Mouse (Mus musculus): ENCODE data around the gene Abhd14b. TPM values are rescaled to one million over a fixed set of nuclear protein-coding genes. Genes with fewer than 3 reads are reported as not detected.
"Not testable (repeated sequence)": the region's sequence is repeated elsewhere in the genome, so short reads cannot be mapped to it uniquely, and the experiment has no call there.

Abhd14b gene
- polyA plus RNA-seq, 1 experiment from 2014 or later: 3.0 TPM

DNA sequence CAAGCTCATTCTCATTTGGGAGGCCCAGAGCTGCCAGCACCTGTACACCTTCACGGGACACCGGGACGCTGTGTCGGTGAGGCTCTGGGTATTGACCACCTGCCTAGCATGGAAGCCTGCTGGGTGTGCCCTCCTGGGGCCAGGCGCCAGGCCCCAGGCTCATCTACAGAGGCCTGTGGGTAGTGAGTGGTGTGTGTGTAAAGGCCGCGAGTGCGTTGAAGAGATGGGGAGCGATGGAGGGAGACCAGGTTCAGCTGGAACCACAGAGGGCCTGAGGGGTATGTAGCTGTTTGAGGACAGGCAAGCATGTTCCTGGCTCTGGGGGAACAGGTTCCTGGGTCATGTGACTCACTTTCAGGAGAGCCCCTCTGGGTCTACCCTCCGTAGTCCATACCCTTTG, 35.9 kb downstream of the Abhd14b start:
- H3K27me3 ChIP-seq: no peaks in the 10 kb centered on the region
- ATAC-seq: no peak
- WGBS: 97% methylated on average over 10 of the region's 10 CpGs
- peaks cover 71% of the 10 kb centered on the region for H3K36me3 ChIP-seq (ENCODE audit: poor library complexity, severe bottlenecking)
- no peaks in the 10 kb centered on the region for H3K9me3 ChIP-seq (replicated peaks)
- H3K27ac ChIP-seq: no peak overlapping the region
- no peak overlapping the region for H3K4me3 ChIP-seq
- no peak overlapping the region for H3K9ac ChIP-seq
- no peak overlapping the region for H3K4me2 ChIP-seq
- peaks cover 6% of the 10 kb centered on the region for H3K4me1 ChIP-seq

DNA sequence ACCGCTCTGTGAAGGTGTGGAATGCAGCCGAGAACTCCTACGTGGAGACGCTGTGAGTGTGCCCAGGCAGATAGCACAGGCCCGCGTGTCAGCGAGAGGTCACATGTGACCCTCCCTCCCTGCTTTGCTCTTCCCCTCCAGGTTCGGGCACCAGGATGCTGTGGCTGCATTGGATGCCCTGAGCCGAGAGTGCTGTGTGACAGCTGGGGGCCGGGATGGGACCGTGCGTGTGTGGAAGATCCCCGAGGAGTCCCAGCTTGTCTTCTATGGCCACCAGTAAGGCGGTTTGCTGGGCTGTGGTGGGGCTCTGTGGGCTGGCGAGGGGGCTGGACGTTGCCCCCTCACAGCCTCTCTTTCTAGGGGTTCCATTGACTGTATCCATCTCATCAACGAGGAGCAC, 36.3 kb downstream of the Abhd14b start:
- H3K27ac ChIP-seq: no peak overlapping the region
- H3K4me3 ChIP-seq: no peak overlapping the region
- H3K36me3 ChIP-seq (ENCODE audit: poor library complexity, severe bottlenecking): peaks cover 71% of the 10 kb centered on the region
- no peak overlapping the region for H3K9ac ChIP-seq
- H3K4me1 ChIP-seq: peaks cover 1% of the 10 kb centered on the region; the same call in 1 of the 2 replicates
- WGBS: 92% methylated on average over 17 of the region's 17 CpGs
- H3K27me3 ChIP-seq: no peaks in the 10 kb centered on the region
- H3K9me3 ChIP-seq (replicated peaks): no peaks in the 10 kb centered on the region
- no peak overlapping the region for H3K4me2 ChIP-seq
- ATAC-seq: no peak

DNA sequence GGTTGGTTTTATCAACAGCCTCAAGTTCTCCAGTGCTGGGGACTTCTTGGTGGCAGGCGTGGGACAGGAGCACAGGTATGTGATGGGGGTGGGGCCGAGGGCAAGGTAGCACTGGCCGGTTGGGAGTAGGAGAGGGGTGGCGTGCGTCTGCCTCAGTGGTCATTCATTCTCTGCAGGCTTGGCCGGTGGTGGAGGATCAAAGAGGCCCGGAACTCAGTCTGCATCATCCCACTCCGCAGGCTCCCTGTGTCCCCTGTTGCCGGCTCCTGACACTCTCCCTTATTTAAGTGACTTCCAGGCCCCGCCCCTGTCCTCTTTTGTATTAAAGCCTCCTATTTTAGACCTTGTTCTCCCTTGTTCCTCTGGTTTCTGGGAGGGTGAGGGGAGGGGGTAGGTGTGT, 37.8 kb downstream of the Abhd14b start:
- H3K36me3 ChIP-seq (ENCODE audit: poor library complexity, severe bottlenecking): peaks cover 63% of the 10 kb centered on the region

DNA sequence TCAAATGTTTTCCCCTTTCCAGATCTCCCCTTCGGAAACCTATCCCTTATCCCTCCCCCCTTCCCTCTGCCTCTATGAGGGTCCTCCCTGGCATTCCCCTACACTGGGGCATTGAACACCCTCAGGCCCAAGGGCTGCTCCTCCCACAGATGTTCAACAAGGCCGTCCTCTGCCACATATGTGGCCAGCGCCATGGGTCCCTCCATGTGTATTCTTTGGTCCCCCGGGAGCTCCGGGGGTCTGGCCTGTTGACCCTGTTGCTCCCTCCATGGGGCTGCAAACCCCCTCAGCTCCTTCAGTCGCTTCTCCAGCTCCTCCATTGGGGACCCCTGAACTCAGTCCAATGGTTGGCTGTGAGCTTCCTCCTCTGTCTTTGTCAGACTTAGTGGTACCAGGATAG, 40.3 kb downstream of the Abhd14b start:
- 86% methylated on average over 6 of the region's 6 CpGs for WGBS
- not testable (repeated sequence) for H3K27ac ChIP-seq; H3K9ac ChIP-seq; ATAC-seq; H3K4me1 ChIP-seq; H3K27me3 ChIP-seq; H3K4me3 ChIP-seq; H3K4me2 ChIP-seq; H3K9me3 ChIP-seq (replicated peaks)
- H3K36me3 ChIP-seq (ENCODE audit: poor library complexity, severe bottlenecking): peaks cover 40% of the 10 kb centered on the region

More for the DNA sequence above, 37.8 kb downstream of the Abhd14b start:
- no peaks in the 10 kb centered on the region for H3K4me1 ChIP-seq
- WGBS: 68% methylated on average over 10 of the region's 10 CpGs
- H3K9ac ChIP-seq: no peak overlapping the region
- H3K27ac ChIP-seq: no peak overlapping the region
- H3K4me2 ChIP-seq: no peak overlapping the region
- ATAC-seq: no peak
- H3K27me3 ChIP-seq: no peaks in the 10 kb centered on the region
- H3K9me3 ChIP-seq (replicated peaks): no peaks in the 10 kb centered on the region
- H3K4me3 ChIP-seq: no peak overlapping the region

DNA sequence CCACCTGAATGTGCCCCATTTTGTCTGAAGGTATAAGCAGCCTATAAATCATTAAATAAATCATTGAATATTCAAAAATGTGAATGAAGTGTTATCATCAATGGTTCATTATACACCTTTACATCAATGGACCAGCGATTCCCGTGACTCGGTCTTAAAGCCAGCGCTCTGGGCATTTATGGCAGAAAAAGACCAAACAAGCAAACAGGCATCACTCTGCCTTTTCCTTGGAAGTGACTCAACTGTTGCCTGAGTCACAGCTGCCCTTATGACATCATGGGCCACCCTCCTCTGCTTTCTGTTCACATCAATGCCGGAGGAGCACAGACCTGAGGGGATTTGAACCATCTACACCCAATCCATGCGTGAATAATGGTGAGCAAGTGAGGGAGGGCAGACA, 52.4 kb downstream of the Abhd14b start, which contains the start of gene Iqcf1:
Gene Iqcf1, plus strand, starts transcription at position 301 of the 400 bp plus-strand sequence.
- no peaks in the 10 kb centered on the region for H3K4me1 ChIP-seq
- no peak within 1 kb of the TSS for H3K4me3 ChIP-seq
- 89% methylated on average over 6 of the region's 6 CpGs for WGBS
- no peaks in the 10 kb centered on the region for H3K36me3 ChIP-seq (ENCODE audit: poor library complexity, severe bottlenecking)
- no peak within 1 kb of the TSS for H3K27ac ChIP-seq
- no peaks in the 10 kb centered on the region for H3K9me3 ChIP-seq (replicated peaks)
- H3K27me3 ChIP-seq: no peaks in the 10 kb centered on the region
- no peak for ATAC-seq
- no peak within 1 kb of the TSS for H3K9ac ChIP-seq
- no peak within 1 kb of the TSS for H3K4me2 ChIP-seq

DNA sequence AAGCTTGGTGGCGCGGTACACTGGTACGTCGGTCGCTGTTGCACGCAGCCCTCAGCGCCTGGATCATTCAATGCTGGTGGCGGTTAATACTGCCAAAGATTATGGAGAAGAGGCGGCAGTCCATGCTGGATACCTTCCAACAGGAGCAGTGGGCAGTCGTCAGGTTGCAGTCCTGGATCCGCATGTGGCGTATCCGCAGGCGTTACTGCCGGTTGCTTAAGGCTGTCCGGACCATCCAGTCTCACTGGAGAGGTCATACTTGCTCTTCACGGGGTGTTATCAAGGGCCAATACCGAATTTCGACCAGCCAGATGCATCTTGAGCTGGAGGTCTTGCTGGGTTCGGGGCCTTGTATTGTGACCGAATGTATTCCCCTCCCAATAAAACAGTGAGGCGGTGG, 54.6 kb downstream of the Abhd14b start:
- no peak overlapping the region for H3K4me2 ChIP-seq
- H3K9me3 ChIP-seq (replicated peaks): no peaks in the 10 kb centered on the region
- H3K36me3 ChIP-seq (ENCODE audit: poor library complexity, severe bottlenecking): no peaks in the 10 kb centered on the region
- H3K27ac ChIP-seq: no peak overlapping the region
- H3K9ac ChIP-seq: no peak overlapping the region
- no peaks in the 10 kb centered on the region for H3K27me3 ChIP-seq
- H3K4me3 ChIP-seq: no peak overlapping the region
- H3K4me1 ChIP-seq: no peaks in the 10 kb centered on the region
- ATAC-seq: no peak
- 84% methylated on average over 22 of the region's 22 CpGs for WGBS

Other genes starting within 250 kb of the Abhd14b start
- gene Ppm1m, start 247.7 kb upstream of the Abhd14b start, polyA plus RNA-seq (2015; fragmentation: Nextera tagmentation; extraction: Ambion mirVana): 19.5 and 20.1 TPM in 2 replicates
- gene Twf2, start 244.4 kb upstream of the Abhd14b start, polyA plus RNA-seq (2015; fragmentation: Nextera tagmentation; extraction: Ambion mirVana): 48.0 and 51.7 TPM in 2 replicates
- gene Tlr9, start 224.9 kb upstream of the Abhd14b start, polyA plus RNA-seq (2015; fragmentation: Nextera tagmentation; extraction: Ambion mirVana): not detected in 2 replicates
- 86.8 and 87.7 TPM in 2 replicates for gene Alas1, start 198.8 kb upstream of the Abhd14b start, polyA plus RNA-seq (2015; fragmentation: Nextera tagmentation; extraction: Ambion mirVana)
- 17.7 and 21.6 TPM in 2 replicates for gene Poc1a, start 166.4 kb upstream of the Abhd14b start, polyA plus RNA-seq (2015; fragmentation: Nextera tagmentation; extraction: Ambion mirVana)
- 7.1 and 8.7 TPM in 2 replicates for gene Dusp7, start 78.8 kb upstream of the Abhd14b start, polyA plus RNA-seq (2015; fragmentation: Nextera tagmentation; extraction: Ambion mirVana)
- gene Rpl29, start 18.0 kb upstream of the Abhd14b start, polyA plus RNA-seq (2015; fragmentation: Nextera tagmentation; extraction: Ambion mirVana): 793 and 845 TPM in 2 replicates
- gene Acy1, start 9.1 kb upstream of the Abhd14b start, polyA plus RNA-seq (2015; fragmentation: Nextera tagmentation; extraction: Ambion mirVana): 35.8 and 42.2 TPM in 2 replicates
- gene Abhd14a, start 219 bp downstream of the Abhd14b start, polyA plus RNA-seq (2015; fragmentation: Nextera tagmentation; extraction: Ambion mirVana): 40.5 and 50.9 TPM in 2 replicates
- gene Pcbp4, start 5.8 kb downstream of the Abhd14b start, polyA plus RNA-seq (2015; fragmentation: Nextera tagmentation; extraction: Ambion mirVana): 243 and 274 TPM in 2 replicates
- 0.37 and 0.45 TPM in 2 replicates for gene Gpr62, start 18.5 kb downstream of the Abhd14b start, polyA plus RNA-seq (2015; fragmentation: Nextera tagmentation; extraction: Ambion mirVana)
- 52.8 and 58.5 TPM in 2 replicates for gene Rrp9, start 28.5 kb downstream of the Abhd14b start, polyA plus RNA-seq (2015; fragmentation: Nextera tagmentation; extraction: Ambion mirVana)
- 0.23 and 0.70 TPM in 2 replicates for gene Parp3, start 29.5 kb downstream of the Abhd14b start, polyA plus RNA-seq (2015; fragmentation: Nextera tagmentation; extraction: Ambion mirVana)
- gene Iqcf1, start 52.5 kb downstream of the Abhd14b start, polyA plus RNA-seq (2015; fragmentation: Nextera tagmentation; extraction: Ambion mirVana): not detected in 2 replicates
- not detected in 2 replicates for gene Iqcf5, start 67.1 kb downstream of the Abhd14b start, polyA plus RNA-seq (2015; fragmentation: Nextera tagmentation; extraction: Ambion mirVana)
- not detected in 2 replicates for gene Iqcf3, start 114.2 kb downstream of the Abhd14b start, polyA plus RNA-seq (2015; fragmentation: Nextera tagmentation; extraction: Ambion mirVana)
- gene Iqcf4, start 123.5 kb downstream of the Abhd14b start, polyA plus RNA-seq (2015; fragmentation: Nextera tagmentation; extraction: Ambion mirVana): not detected in 2 replicates
- not detected in 2 replicates for gene Iqcf6, start 179.1 kb downstream of the Abhd14b start, polyA plus RNA-seq (2015; fragmentation: Nextera tagmentation; extraction: Ambion mirVana)
- gene Grm2, start 208.6 kb downstream of the Abhd14b start, polyA plus RNA-seq (2015; fragmentation: Nextera tagmentation; extraction: Ambion mirVana): 4.4 and 5.5 TPM in 2 replicates
- gene Tex264, start 238.5 kb downstream of the Abhd14b start, polyA plus RNA-seq (2015; fragmentation: Nextera tagmentation; extraction: Ambion mirVana): 28.5 and 29.4 TPM in 2 replicates

All from forebrain, embryonic 13.5 days (tissue).